ENCODE assay signal across 8 mouse cellular contexts in the genomic region with DNA sequence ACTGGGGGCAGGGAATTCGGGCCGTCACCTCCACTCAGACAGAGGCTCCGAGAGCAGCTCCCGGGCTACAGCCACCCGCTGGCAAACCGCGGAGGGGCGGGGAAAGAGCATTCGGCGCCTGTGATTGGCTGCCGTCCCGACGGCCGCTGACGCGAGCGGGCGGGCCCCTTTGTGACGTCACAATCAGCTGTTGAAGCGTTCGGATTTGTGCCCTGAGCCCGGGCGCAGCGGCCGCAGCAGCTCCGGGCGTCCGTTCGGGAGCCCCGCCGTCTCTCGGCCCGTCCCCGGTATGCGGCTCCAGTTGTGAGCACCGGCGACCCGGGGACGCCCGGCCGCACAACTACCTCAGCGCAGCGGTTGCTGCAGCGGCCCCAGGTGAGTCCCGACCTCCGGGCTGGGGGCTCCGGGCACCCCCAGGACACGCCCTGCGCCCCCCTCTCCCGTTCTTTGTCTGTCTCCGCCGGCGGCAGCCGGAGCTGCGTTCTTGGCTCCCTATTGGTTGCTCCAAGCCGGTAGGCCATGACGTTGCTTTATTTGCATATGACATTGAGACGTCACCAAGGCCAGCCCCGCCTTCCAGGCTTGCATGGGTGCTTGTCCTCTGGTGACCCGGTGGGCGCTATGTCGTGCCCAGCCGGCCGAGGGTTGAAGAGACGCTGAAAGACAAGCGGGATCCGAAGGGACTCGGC. TPM values are rescaled to one million over a fixed set of nuclear protein-coding genes. Genes with fewer than 3 reads are reported as not detected.
A peak's percentile ranks its signal among the peaks of the same experiment; 100 is the strongest.
DNase-seq lines count a peak whose midpoint lies in the region; ATAC-seq lines count a peak whose summit lies in the region.

No protein-coding gene starts in this region.

- peak overlapping the region; percentile 81 for H3K4me3 ChIP-seq in embryonic facial prominence, embryonic 14.5 days (ENCODE audit: low read depth, low read length)
- peak overlapping the region; percentile 89 for H3K4me3 ChIP-seq in kidney, embryonic 14.5 days (ENCODE audit: low read length)
- H3K4me3 ChIP-seq in limb, embryonic 15.5 days = peak overlapping the region; percentile 98

- no peaks in the 10 kb centered on the region for H3K9me3 ChIP-seq in embryonic facial prominence, embryonic 14.5 days (ENCODE audit: control insufficient read depth, low read length)
- H3K9me3 ChIP-seq in kidney, embryonic 14.5 days (ENCODE audit: control insufficient read depth, low read length) = no peaks in the 10 kb centered on the region
- H3K9me3 ChIP-seq in limb, embryonic 15.5 days = no peaks in the 10 kb centered on the region

- H3K27ac ChIP-seq in embryonic facial prominence, embryonic 14.5 days (replicated peaks; ENCODE audit: low read depth, low read length) = peak overlapping the region; percentile 98
- H3K27ac ChIP-seq in kidney, embryonic 14.5 days (ENCODE audit: low read depth, low read length) = peak overlapping the region; percentile 85
- peak overlapping the region; percentile 97 for H3K27ac ChIP-seq in limb, embryonic 15.5 days

- peak overlapping the region; percentile 91 for H3K9ac ChIP-seq in embryonic facial prominence, embryonic 14.5 days (ENCODE audit: low read depth, low read length)
- peak overlapping the region; percentile 92 for H3K9ac ChIP-seq in kidney, embryonic 14.5 days (ENCODE audit: low read depth, low read length)
- peak overlapping the region; percentile 85 for H3K9ac ChIP-seq in limb, embryonic 15.5 days

- DNase-seq in 3T3-L1 (ENCODE audit: low read depth, low spot score) = peak; percentile 96
- DNase-seq in adrenal gland, postnatal 4 days (ENCODE audit: low spot score in 2 of 2) = peak; percentile 92
- DNase-seq in embryonic facial prominence, embryonic 14.5 days (ENCODE audit: low spot score) = peak; percentile 97
- peak; percentile 96 to 97 for DNase-seq in heart, adult 9 months (ENCODE audit: low spot score in 2 of 2)
- peak; percentile 88 to 98 for DNase-seq in monocyte, adult 2 months (ENCODE audit: low read depth in 1 of 2, low spot score in 2 of 2)
- DNase-seq in spleen, postnatal 36 days (ENCODE audit: low spot score in 2 of 2) = peak; percentile 93 to 94

- peak; percentile 94 for ATAC-seq in embryonic facial prominence, embryonic 14.5 days (ENCODE audit: low read depth)
- peak; percentile 93 for ATAC-seq in kidney, embryonic 14.5 days (ENCODE audit: low FRiP score, low TSS enrichment)
- peak; percentile 84 for ATAC-seq in limb, embryonic 15.5 days (ENCODE audit: insufficient number of reproducible peaks, low FRiP score, low TSS enrichment, low read depth)

- 0 out of 2 replicates have a peak, but pooled peaks cover 6% of the 10 kb centered on the region for H3K27me3 ChIP-seq in embryonic facial prominence, embryonic 14.5 days (replicated peaks; ENCODE audit: control insufficient read depth, insufficient read depth, low read length)
- no peaks in the 10 kb centered on the region for H3K27me3 ChIP-seq in kidney, embryonic 14.5 days (ENCODE audit: control insufficient read depth, insufficient read depth, low read length)
- H3K27me3 ChIP-seq in limb, embryonic 15.5 days = peaks cover 5% of the 10 kb centered on the region; the same call in 1 of the 2 replicates

- H3K4me1 ChIP-seq in embryonic facial prominence, embryonic 14.5 days (ENCODE audit: control insufficient read depth, insufficient read depth, low read length) = peaks cover 12% of the 10 kb centered on the region
- peaks cover 7% of the 10 kb centered on the region; the same call in 1 of the 2 replicates for H3K4me1 ChIP-seq in kidney, embryonic 14.5 days (ENCODE audit: control insufficient read depth, insufficient read depth, low read length)
- H3K4me1 ChIP-seq in limb, embryonic 15.5 days = peaks cover 30% of the 10 kb centered on the region

- peak overlapping the region; percentile 70 for H3K4me2 ChIP-seq in embryonic facial prominence, embryonic 14.5 days (ENCODE audit: low read depth, low read length)
- peak overlapping the region; percentile 88 for H3K4me2 ChIP-seq in kidney, embryonic 14.5 days (replicated peaks; ENCODE audit: low read depth, low read length)
- H3K4me2 ChIP-seq in limb, embryonic 15.5 days = peak overlapping the region; percentile 80

- WGBS in embryonic facial prominence, embryonic 14.5 days = under 1% methylated on average over 28 of the region's 68 CpGs
- under 1% methylated on average over 65 of the region's 68 CpGs for whole genome bisulfite sequencing in kidney, embryonic 14.5 days
- under 1% methylated on average over 68 of the region's 68 CpGs for WGBS in limb, embryonic 15.5 days

- no peaks in the 10 kb centered on the region for H3K36me3 ChIP-seq in embryonic facial prominence, embryonic 14.5 days (ENCODE audit: control insufficient read depth, insufficient read depth, low read length)
- peaks cover 5% of the 10 kb centered on the region; the same call in 1 of the 2 replicates for H3K36me3 ChIP-seq in kidney, embryonic 14.5 days (ENCODE audit: control insufficient read depth, insufficient read depth, low read length)
- H3K36me3 ChIP-seq in limb, embryonic 15.5 days = no peaks in the 10 kb centered on the region

RNA-seq across cellular contexts. Expression of a gene that starts 0.9 kb away (rescaled TPM):
- 100 to 1,000 TPM; 156 to 163 TPM for total RNA-seq in adrenal gland, postnatal 4 days (2021)
- 25.9 and 29.2 TPM in 2 replicates for polyA plus RNA-seq in embryonic facial prominence, embryonic 14.5 days (2014; fragmentation: Nextera tagmentation; extraction: Ambion mirVana)
- polyA plus RNA-seq in kidney, embryonic 14.5 days (2014; fragmentation: Nextera tagmentation; extraction: Ambion mirVana) = 12.7 and 17.5 TPM in 2 replicates
- 16.7 and 20.8 TPM in 2 replicates for polyA plus RNA-seq in limb, embryonic 15.5 days (2015; fragmentation: Nextera tagmentation; extraction: Ambion mirVana)

RNA-seq across cellular contexts. Expression of a gene that starts 24.6 kb away (rescaled TPM):
- total RNA-seq in adrenal gland, postnatal 4 days (2021) = 10 to 100 TPM; 34.2 to 36.4 TPM
- polyA plus RNA-seq in embryonic facial prominence, embryonic 14.5 days (2014; fragmentation: Nextera tagmentation; extraction: Ambion mirVana) = 43.7 and 47.9 TPM in 2 replicates
- polyA plus RNA-seq in kidney, embryonic 14.5 days (2014; fragmentation: Nextera tagmentation; extraction: Ambion mirVana) = 66.8 and 73.3 TPM in 2 replicates
- 41.7 and 45.5 TPM in 2 replicates for polyA plus RNA-seq in limb, embryonic 15.5 days (2015; fragmentation: Nextera tagmentation; extraction: Ambion mirVana)

Comparison
In these comparisons a context has a peak if more than half of its experiments do, and no peak if none do; other contexts are left out.
1. Peak in every context shown above with its lines: DNase-seq, ATAC-seq, H3K4me3 ChIP-seq and H3K27ac ChIP-seq.